8 mouse cellular contexts compared by ENCODE assay signal in genomic region chr2:31263039-31263461, GRCm38 (mm10). TPM values are rescaled to one million over a fixed set of nuclear protein-coding genes. Genes with fewer than 3 reads are reported as not detected.
DNase-seq lines count a peak whose midpoint lies in the region; ATAC-seq and TF ChIP-seq lines count a peak whose summit lies in the region.

No protein-coding gene starts in this region.

- H3K4me1 ChIP-seq in kidney, embryonic 15.5 days: peaks cover 82% of the 10 kb centered on the region
- peaks cover 74% of the 10 kb centered on the region for H3K4me1 ChIP-seq in embryonic facial prominence, embryonic 10.5 days
- peaks cover 57% of the 10 kb centered on the region for H3K4me1 ChIP-seq in heart, postnatal 0 days (ENCODE audit: control insufficient read depth, insufficient read depth)

- no peak for TF ChIP-seq EP300 in heart, postnatal 0 days (IDR thresholded peaks at IDR 0.05; ENCODE audit: low read depth)

- peaks cover 6% of the 10 kb centered on the region; the same call in 1 of the 2 replicates for H3K36me3 ChIP-seq in kidney, embryonic 15.5 days
- peaks cover 37% of the 10 kb centered on the region for H3K36me3 ChIP-seq in embryonic facial prominence, embryonic 10.5 days (replicated peaks)
- H3K36me3 ChIP-seq in heart, postnatal 0 days (replicated peaks; ENCODE audit: control insufficient read depth, insufficient read depth, low read length): no peaks in the 10 kb centered on the region

- H3K27me3 ChIP-seq in kidney, embryonic 15.5 days: no peaks in the 10 kb centered on the region
- H3K27me3 ChIP-seq in embryonic facial prominence, embryonic 10.5 days (replicated peaks; ENCODE audit: low read depth, poor library complexity, severe bottlenecking): no peaks in the 10 kb centered on the region
- H3K27me3 ChIP-seq in heart, postnatal 0 days (ENCODE audit: control insufficient read depth, insufficient read depth, low read length): no peaks in the 10 kb centered on the region

- no peak overlapping the region for H3K4me3 ChIP-seq in kidney, embryonic 15.5 days (replicated peaks)
- H3K4me3 ChIP-seq in embryonic facial prominence, embryonic 10.5 days: no peak overlapping the region
- no peak overlapping the region for H3K4me3 ChIP-seq in heart, postnatal 0 days (ENCODE audit: low read depth, low read length)

- peak overlapping the region; percentile 91 for H3K27ac ChIP-seq in kidney, embryonic 15.5 days
- 0 out of 2 replicates have a peak overlapping the region, but pooled peaks have one; percentile 36 for H3K27ac ChIP-seq in embryonic facial prominence, embryonic 10.5 days (replicated peaks)
- H3K27ac ChIP-seq in heart, postnatal 0 days (ENCODE audit: low read depth): peak overlapping the region; percentile 76

- 63% methylated on average over 8 of the region's 8 CpGs for WGBS in kidney, embryonic 15.5 days
- WGBS in embryonic facial prominence, embryonic 10.5 days: 82% methylated on average over 8 of the region's 8 CpGs
- WGBS in heart, postnatal 0 days: 21% methylated on average over 8 of the region's 8 CpGs

- no peak for ATAC-seq in kidney, embryonic 15.5 days (replicated peaks; ENCODE audit: low FRiP score)
- ATAC-seq in heart, postnatal 0 days (ENCODE audit: insufficient read depth, low read depth): no peak

- no peak overlapping the region for H3K9ac ChIP-seq in kidney, embryonic 15.5 days
- peak overlapping the region; percentile 3; the same call in 1 of the 2 replicates for H3K9ac ChIP-seq in heart, postnatal 0 days (replicated peaks; ENCODE audit: low read depth, low read length)

- H3K9me3 ChIP-seq in kidney, embryonic 15.5 days (replicated peaks): no peaks in the 10 kb centered on the region
- H3K9me3 ChIP-seq in embryonic facial prominence, embryonic 10.5 days: no peaks in the 10 kb centered on the region
- H3K9me3 ChIP-seq in heart, postnatal 0 days (replicated peaks; ENCODE audit: control insufficient read depth, low read length): no peaks in the 10 kb centered on the region

- no peak for TF ChIP-seq CTCF in heart, postnatal 0 days (IDR thresholded peaks at IDR 0.05; ENCODE audit: low read depth)

- no peak overlapping the region for H3K4me2 ChIP-seq in kidney, embryonic 15.5 days
- H3K4me2 ChIP-seq in heart, postnatal 0 days (ENCODE audit: low read depth, low read length): no peak overlapping the region

- DNase-seq in kidney, adult 11 months: no peak
- DNase-seq in embryonic facial prominence, embryonic 10.5 days (ENCODE audit: low spot score): no peak
- DNase-seq in heart, postnatal 0 days (ENCODE audit: low spot score): no peak
- peak; percentile 11 for DNase-seq in lung, postnatal 14 days
- DNase-seq in embryo, embryonic 10 days (ENCODE audit: low spot score): no peak
- no peak for DNase-seq in urinary bladder, postnatal 4 days (ENCODE audit: low spot score in 2 of 2)
- DNase-seq in B cell, adult 2 months: no peak

RNA-seq across cellular contexts. Expression of gene Ncs1, which starts 17.4 kb away (rescaled TPM):
- 42.0 and 43.2 TPM in 2 replicates for polyA plus RNA-seq in kidney, embryonic 15.5 days (2015; fragmentation: Nextera tagmentation; extraction: Ambion mirVana)
- 66.0 and 66.5 TPM in 2 replicates for polyA plus RNA-seq in embryonic facial prominence, embryonic 10.5 days (2016; fragmentation: Nextera tagmentation; extraction: Ambion mirVana)
- 24.9 and 31.4 TPM in 2 replicates for total RNA-seq in heart, postnatal 0 days (2014; rRNA removed; ENCODE audit: low replicate concordance)
- polyA plus RNA-seq in heart, postnatal 0 days (2015; fragmentation: Nextera tagmentation; extraction: Ambion mirVana): 17.7 and 18.6 TPM in 2 replicates

RNA-seq across cellular contexts. Expression of gene Hmcn2, which starts 51.2 kb away (rescaled TPM):
- 0.22 and 0.33 TPM in 2 replicates for polyA plus RNA-seq in kidney, embryonic 15.5 days (2015; fragmentation: Nextera tagmentation; extraction: Ambion mirVana)
- polyA plus RNA-seq in embryonic facial prominence, embryonic 10.5 days (2016; fragmentation: Nextera tagmentation; extraction: Ambion mirVana): 0.15 TPM in 1 of 2 replicates, not detected in the other
- total RNA-seq in heart, postnatal 0 days (2014; rRNA removed; ENCODE audit: low replicate concordance): 0.35 and 3.1 TPM in 2 replicates
- 0.67 and 0.77 TPM in 2 replicates for polyA plus RNA-seq in heart, postnatal 0 days (2015; fragmentation: Nextera tagmentation; extraction: Ambion mirVana)

Comparison
In these comparisons a context has a peak if more than half of its experiments do, and no peak if none do; other contexts are left out.
1. H3K27ac ChIP-seq: peak in every context shown above with its lines; median percentile 91 in kidney, embryonic 15.5 days; 76 in heart, postnatal 0 days; 36 in embryonic facial prominence, embryonic 10.5 days.